Mouse (Mus musculus): ENCODE measurements around the gene Apoe. TPM values are rescaled to one million over a fixed set of nuclear protein-coding genes. Genes with fewer than 3 reads are reported as not detected.

Gene Apoe
- total RNA-seq, 2 experiments from 2014 or later: 38.0 to 61.8 TPM

DNA sequence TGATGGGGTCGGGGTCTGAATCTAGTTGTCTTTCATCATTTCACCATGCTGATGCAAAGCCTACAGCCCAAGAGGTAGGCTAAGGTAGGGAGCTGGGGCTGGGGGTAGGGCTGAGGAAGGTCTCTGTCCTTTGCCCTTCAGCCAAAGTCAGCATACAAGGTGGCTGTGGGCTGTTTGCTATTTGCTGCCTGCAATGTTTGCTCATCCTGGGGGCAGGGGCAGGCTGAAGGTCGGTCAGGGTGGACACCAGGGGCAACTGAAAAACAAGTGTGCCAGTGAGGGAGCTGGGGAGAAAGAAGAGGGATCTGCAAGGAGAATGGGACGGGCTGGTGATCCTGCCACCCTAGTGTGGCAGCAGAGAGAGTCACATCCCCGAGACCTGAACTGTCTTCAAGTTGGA, 13.6 kb downstream of the Apoe start:
- no peak overlapping the region for H3K4me3 ChIP-seq
- intact Hi-C loops (cut with DNase I): no loop called here
- no peak for TF ChIP-seq CTCF (IDR thresholded peaks at IDR 0.05)
- DNase-seq: no peak
- no peak overlapping the region for H3K27ac ChIP-seq

DNA sequence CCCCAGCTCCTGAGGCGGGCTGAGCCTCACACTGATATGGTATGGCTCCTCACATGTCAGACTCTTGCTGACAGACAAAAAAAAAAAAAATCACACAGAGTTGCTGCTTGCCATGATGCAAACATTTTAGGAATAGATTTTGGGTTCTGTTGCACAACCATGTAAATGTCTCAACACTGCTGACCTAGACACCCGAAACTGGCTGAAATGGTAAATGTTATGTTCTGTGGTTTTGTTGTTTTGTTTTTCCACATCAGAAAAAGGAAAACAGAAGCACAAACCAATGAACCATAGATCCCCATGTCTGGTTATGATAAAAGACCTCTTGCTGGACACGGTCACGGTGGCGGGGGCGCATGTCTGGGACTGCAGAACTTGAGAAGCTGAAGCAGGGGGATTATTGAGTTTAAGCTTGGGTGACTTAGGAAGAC, 15.2 kb downstream of the Apoe start:
- intact Hi-C loops (cut with DNase I): no loop called here
- H3K27ac ChIP-seq: no peak overlapping the region
- no peak for TF ChIP-seq CTCF (IDR thresholded peaks at IDR 0.05)
- H3K4me3 ChIP-seq: no peak overlapping the region
- DNase-seq: no peak

- no peak for TF ChIP-seq CTCF (IDR thresholded peaks at IDR 0.05)
- Histone ChIP-seq H3K27ac (no peak overlapping the region), H3K4me3 (no peak overlapping the region)
- DNase-seq: no peak
- intact Hi-C loops (cut with DNase I): no loop called here
Observed at GRCm38 (mm10) chr7:19682979-19683378, 16.0 kb downstream of the Apoe start.

DNA sequence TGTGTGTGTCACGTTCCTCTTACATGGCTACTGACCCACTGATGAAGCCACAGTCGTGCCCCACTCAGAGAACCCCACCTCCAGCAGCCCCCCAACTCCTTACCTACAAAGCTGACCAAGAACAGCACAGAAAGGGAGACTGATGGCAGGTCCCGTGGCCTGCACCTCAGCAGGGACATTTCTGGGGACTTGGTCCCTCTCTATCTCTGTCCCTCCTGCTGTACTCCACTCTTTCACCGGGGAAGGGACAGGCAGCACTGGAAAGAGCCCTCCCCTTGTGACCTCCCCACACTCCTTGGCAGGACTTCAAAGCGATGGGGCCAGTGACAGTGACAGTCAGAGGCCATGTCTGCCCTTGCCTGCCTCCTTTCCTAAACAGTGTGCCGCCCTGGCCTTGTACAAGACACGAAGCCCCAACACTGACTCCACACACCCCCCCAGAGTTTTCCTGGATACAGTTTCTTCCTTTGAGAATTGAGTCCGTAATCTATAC, 17.7 kb downstream of the Apoe start, which contains the start of the genes Gm44805 and Apoc4:
Gene Gm44805, minus strand, starts transcription at position 222 of the 493 bp plus-strand sequence.
Gene Apoc4, minus strand, starts transcription at position 278 of the 493 bp plus-strand sequence.
- no peak for TF ChIP-seq CTCF (IDR thresholded peaks at IDR 0.05)
- no peak within 1 kb of the TSS for H3K27ac ChIP-seq
- DNase-seq: no peak
- intact Hi-C loops (cut with DNase I): no loop called here
- H3K4me3 ChIP-seq: no peak within 1 kb of the TSS

GRCm38 (mm10) chr7:19680702-19681101, 18.3 kb downstream of the Apoe start:
- Histone ChIP-seq H3K4me3 (no peak overlapping the region), H3K27ac (no peak overlapping the region)
- TF ChIP-seq CTCF (IDR thresholded peaks at IDR 0.05): no peak
- DNase-seq: no peak
- intact Hi-C loops (cut with DNase I): no loop called here

DNA sequence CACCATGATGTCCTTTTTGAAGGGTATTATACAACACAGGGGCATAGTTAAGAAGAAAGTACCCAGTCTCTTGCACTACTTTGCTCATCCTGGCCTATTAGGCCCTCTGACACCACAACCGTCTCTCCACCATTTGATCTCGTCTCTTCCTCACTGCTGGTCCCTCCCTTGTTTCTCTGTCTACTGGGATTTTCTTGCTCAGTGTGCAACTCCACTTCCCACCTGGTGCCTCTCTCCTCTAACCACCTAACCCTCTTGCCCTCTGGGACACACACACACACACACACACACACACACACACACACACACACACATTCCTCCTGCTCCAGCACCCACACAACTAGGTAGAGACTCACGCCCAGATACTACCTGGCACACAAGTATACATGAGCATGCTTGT, 20.1 kb downstream of the Apoe start:
- Histone ChIP-seq H3K4me3 (no peak overlapping the region), H3K27ac (no peak overlapping the region)
- TF ChIP-seq CTCF (IDR thresholded peaks at IDR 0.05): no peak
- no peak for DNase-seq
- intact Hi-C loops (cut with DNase I): no loop called here

DNA sequence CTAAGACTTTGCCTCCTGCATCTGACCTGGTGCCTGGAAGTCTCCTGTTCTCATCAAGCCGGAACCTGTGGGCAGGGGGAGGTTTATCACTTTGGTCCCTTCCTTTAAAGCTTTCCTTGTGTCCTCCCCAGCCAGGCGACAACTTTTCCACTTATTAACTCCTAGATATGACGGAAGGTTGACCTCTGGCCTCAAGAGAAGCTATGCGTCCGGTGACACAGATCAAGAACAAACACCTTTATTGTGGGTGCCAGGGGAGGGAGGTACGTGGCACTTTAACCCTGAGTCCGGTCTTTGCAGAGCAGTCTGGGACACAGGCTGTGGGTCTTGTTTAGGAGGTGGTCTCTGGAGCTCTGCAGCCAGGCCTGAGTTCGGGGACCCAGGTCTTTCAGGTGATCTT, 21.1 kb downstream of the Apoe start, which contains the start of gene Apoc2:
Gene Apoc2, minus strand, starts transcription at position 70 of the 400 bp plus-strand sequence.
- TF ChIP-seq CTCF (IDR thresholded peaks at IDR 0.05): no peak
- Histone ChIP-seq H3K4me3 (no peak within 1 kb of the TSS), H3K27ac (no peak within 1 kb of the TSS)
- intact Hi-C loops (cut with DNase I): no loop called here
- DNase-seq: no peak

DNA sequence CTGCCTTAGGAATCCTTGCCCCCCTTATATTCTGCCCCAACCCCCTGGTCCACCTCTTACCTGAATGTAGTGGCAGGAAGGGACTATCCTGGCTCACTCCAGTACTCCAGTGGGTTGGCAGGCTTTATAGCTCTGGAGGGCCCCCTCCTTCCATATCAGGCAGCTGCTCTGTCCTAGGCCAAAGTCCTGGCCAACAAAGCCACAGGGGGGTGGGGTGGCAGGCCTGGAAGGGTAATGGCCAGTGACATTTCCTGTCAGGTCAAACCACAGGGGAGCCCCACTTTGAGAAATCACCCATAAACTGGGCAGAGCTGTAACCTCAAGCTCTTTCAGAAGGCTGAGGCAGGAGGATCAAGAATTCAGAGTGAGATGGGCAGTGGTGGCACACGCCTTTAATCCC, 22.3 kb downstream of the Apoe start:
- Histone ChIP-seq H3K27ac (no peak overlapping the region), H3K4me3 (no peak overlapping the region)
- intact Hi-C loops (cut with DNase I): no loop called here
- DNase-seq: no peak
- no peak for TF ChIP-seq CTCF (IDR thresholded peaks at IDR 0.05)

- Histone ChIP-seq H3K4me3 (no peak overlapping the region), H3K27ac (no peak overlapping the region)
- no peak for TF ChIP-seq CTCF (IDR thresholded peaks at IDR 0.05)
- no peak for DNase-seq
- intact Hi-C loops (cut with DNase I): no loop called here
Observed at GRCm38 (mm10) chr7:19675824-19676223, 23.2 kb downstream of the Apoe start.

DNA sequence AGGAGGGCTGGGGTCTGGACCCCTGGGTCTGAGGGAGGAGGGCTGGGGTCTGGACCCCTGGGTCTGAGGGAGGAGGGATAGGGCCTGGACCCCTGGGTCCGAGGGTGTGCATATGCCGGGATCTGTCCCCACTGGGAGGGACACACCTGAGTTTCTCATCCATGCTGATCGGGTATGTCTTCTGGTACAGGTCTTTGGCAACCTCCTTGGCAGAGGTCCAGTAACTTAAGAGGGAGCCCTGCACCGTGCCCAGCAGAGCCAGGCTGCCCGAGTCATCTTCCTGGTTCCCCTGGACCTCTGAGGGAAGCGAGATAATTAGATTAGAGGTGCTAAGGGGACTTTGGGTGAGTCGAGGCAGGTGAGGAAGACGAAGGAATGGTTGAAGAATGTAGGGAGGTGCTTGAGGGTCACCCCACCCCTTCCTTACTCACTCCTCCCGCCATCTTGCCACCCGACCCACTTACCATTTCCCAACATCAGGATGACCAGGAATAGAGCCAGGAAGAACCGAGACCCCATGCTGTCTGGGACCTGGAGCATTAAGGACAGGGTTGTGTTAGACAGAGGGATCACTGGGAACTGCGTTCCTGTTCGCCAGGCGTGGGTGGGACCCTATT, 25.8 kb downstream of the Apoe start:
- Histone ChIP-seq H3K27ac (no peak overlapping the region), H3K4me3 (no peak overlapping the region)
- intact Hi-C loops (cut with DNase I): no loop called here
- no peak for TF ChIP-seq CTCF (IDR thresholded peaks at IDR 0.05)
- DNase-seq: no peak

DNA sequence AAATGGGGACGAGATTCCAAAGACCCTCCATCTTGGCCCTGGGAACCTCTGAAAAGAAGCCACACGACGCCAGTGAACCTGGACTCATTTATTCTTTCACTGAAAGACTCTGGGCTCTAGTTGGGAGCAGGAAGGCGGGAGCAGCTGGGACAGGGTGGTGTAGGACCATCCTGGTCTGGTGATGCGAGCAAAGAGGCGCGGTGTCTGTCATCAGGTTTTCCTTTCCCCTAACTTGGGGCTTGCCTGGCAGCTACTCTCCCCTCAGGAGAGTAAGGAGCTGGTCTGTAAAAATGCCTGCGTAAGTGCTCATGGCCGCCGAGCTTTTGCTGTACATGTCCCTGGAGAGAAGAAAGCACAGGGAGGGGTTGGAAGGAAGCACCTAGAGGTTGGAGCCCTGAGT, 27.5 kb downstream of the Apoe start:
- no peak for DNase-seq
- intact Hi-C loops (cut with DNase I): no loop called here
- no peak overlapping the region for H3K4me3 ChIP-seq
- no peak overlapping the region for H3K27ac ChIP-seq
- no peak for TF ChIP-seq CTCF (IDR thresholded peaks at IDR 0.05)

DNA sequence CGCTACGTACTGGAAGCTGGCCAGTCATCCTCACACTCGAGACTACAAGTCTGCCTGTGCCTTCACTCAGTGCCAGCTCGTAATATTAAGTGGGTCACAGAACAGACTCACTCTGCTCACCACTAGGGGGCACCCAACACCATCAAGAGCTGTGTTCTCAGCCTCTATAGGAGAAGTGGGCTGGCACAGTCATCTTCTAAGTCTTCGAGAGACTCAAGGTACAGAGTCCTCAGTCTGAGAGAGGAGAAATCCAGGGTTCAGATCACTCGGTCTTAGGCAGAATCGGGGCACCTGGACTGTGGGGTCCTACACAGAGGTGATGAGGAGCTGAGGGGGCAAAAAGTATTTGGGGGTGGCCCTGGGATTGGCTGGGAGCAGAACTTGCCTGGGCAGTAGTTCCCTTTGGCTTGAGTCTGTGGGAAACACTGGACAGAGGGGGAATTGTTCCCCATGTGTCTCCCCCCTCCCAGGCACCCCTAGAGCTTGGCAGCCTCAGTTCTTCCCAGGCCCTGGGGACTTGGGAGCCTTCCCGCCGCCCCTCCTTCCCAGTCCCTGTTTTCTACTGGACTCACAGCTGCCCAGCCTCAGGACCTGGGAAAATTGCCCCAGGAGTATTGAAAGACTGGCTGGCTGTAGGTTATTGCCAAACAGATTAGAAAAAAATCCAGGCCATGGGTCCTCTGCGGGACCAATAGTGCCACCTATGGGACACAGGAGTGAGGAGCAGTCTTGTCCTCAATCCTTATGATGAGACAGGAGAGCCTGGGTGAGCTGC, 29.9 kb downstream of the Apoe start:
- peak overlapping the region; percentile 91 for H3K27ac ChIP-seq
- H3K4me3 ChIP-seq: peak overlapping the region; percentile 53

GRCm38 (mm10) chr7:19667434-19667833, 31.6 kb downstream of the Apoe start:
- H3K4me3 ChIP-seq: no peak overlapping the region
- no peak for TF ChIP-seq CTCF (IDR thresholded peaks at IDR 0.05)
- intact Hi-C loops (cut with DNase I): no loop called here
- DNase-seq: no peak
- H3K27ac ChIP-seq: no peak overlapping the region

More for the DNA sequence above, 29.9 kb downstream of the Apoe start:
- peak; percentile 92 for TF ChIP-seq CTCF (IDR thresholded peaks at IDR 0.05)
- intact Hi-C loops (cut with DNase I): loop anchor here (1.0 to 2.0 kb wide), 2 partner anchors 32 to 44 kb away; no protein-coding TSS in a partner anchor
- peak; percentile 93 for DNase-seq
